Mouse (Mus musculus) kidney, postnatal 0 days (tissue): ENCODE measurements around the gene Znrf1. TPM values are rescaled to one million over a fixed set of nuclear protein-coding genes. Genes with fewer than 3 reads are reported as not detected.

Experiments
- ATAC-seq: fragments of 200-750 bp; cut with Nextera tagmentation; replicated peaks from 2 replicates; pipeline ENCODE4 v1.8.0; 2017; ENCODE audit warnings: low read depth, moderate number of reproducible peaks, moderate TSS enrichment, moderate library complexity; ENCODE audit not compliant: low FRiP score
- DNase-seq: peaks from one replicate; pipeline ENCODE4 v3.0.0-alpha.2; 2016; ENCODE audit warnings: low spot score
- H3K27ac ChIP-seq: fragments of 300-500 bp; sonication (generic); 2 replicates; pipeline ENCODE4 v1.5.1; 2014; ENCODE audit warnings: mild to moderate bottlenecking
- H3K27me3 ChIP-seq: fragments of 300-500 bp; sonication (generic); 2 replicates; pipeline ENCODE4 v1.6.1; 2014; ENCODE audit warnings: low read length, mixed read lengths; ENCODE audit not compliant: insufficient read depth
- H3K36me3 ChIP-seq: fragments of 300-500 bp; sonication (generic); 2 replicates; pipeline ENCODE4 v1.6.1; 2014; ENCODE audit warnings: low read length, mixed read lengths; ENCODE audit not compliant: insufficient read depth
- H3K4me1 ChIP-seq: fragments of 300-500 bp; sonication (generic); replicated peaks from 2 replicates; pipeline ENCODE4 v1.6.1; 2014; ENCODE audit warnings: antibody characterized with exemption, low read length, mixed read lengths; ENCODE audit not compliant: insufficient read depth
- H3K4me2 ChIP-seq: fragments of 300-500 bp; sonication (generic); 2 replicates; pipeline ENCODE4 v1.6.1; 2014; ENCODE audit warnings: mild to moderate bottlenecking, low read length, moderate library complexity, mixed read lengths
- H3K4me3 ChIP-seq: fragments of 300-500 bp; sonication (generic); replicated peaks from 2 replicates; pipeline ENCODE4 v1.5.1; 2014; ENCODE audit warnings: low read depth, low read length
- H3K9ac ChIP-seq: fragments of 300-500 bp; sonication (generic); 2 replicates; pipeline ENCODE4 v1.6.1; 2014; ENCODE audit warnings: low read depth, low read length
- H3K9me3 ChIP-seq: fragments of 300-500 bp; sonication (generic); replicated peaks from 2 replicates; pipeline ENCODE4 v1.6.1; 2016; ENCODE audit warnings: low read length, inconsistent platforms, mixed read lengths
- CTCF ChIP-seq: IDR thresholded peaks from 2 replicates; pipeline ENCODE4 v1.5.1; 2016; ENCODE audit warnings: antibody characterized with exemption, low read depth, mild to moderate bottlenecking, moderate library complexity
- WGBS: fragments of 180-500 bp; shearing (Covaris S2); extraction: QIAGEN DNeasy Blood & Tissue Kit; methylation state at CpG from one replicate; pipeline ENCODE4 v1.1.7; 2014; 5-methylcytosine and 5-hydroxymethylcytosine counted together
- polyA plus RNA-seq: library from polyadenylated mRNA; unstranded; fragments of >200 nt; fragmentation: Nextera tagmentation; extraction: Ambion mirVana; gene quantifications from 2 replicates; pipeline ENCODE4 v1.2.1, GENCODE M21; 2015

Znrf1 gene
- polyA plus RNA-seq, 1 experiment from 2014 or later: 22.5 TPM

DNA sequence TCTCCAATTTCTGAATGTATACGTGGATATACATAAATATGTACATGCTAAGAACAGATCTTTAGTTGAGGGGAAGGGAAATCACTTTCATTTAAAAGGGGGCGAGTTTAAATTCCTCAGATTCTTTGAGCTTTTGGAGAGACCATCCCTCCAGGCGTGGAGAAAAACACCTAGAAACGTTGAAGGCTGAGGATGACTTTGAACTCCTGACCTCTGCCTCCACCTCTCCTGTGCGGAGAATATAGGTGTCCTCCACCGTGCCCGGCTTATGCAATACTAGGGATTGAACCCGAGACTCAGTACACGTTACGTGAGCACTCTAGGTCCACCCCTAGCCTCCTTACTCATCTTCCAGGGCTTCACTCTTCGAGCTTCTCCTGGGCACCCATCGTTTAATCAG, 4.7 kb upstream of the Znrf1 start:
- H3K4me2 ChIP-seq: no peak overlapping the region
- ATAC-seq: no peak
- no peak for DNase-seq
- 78% methylated on average over 12 of the region's 12 CpGs for WGBS
- no peaks in the 10 kb centered on the region for H3K9me3 ChIP-seq
- no peaks in the 10 kb centered on the region for H3K36me3 ChIP-seq
- H3K4me1 ChIP-seq: no peaks in the 10 kb centered on the region
- H3K9ac ChIP-seq: no peak overlapping the region
- no peak overlapping the region for H3K4me3 ChIP-seq
- no peaks in the 10 kb centered on the region for H3K27me3 ChIP-seq
- no peak for TF ChIP-seq CTCF
- H3K27ac ChIP-seq: no peak overlapping the region

DNA sequence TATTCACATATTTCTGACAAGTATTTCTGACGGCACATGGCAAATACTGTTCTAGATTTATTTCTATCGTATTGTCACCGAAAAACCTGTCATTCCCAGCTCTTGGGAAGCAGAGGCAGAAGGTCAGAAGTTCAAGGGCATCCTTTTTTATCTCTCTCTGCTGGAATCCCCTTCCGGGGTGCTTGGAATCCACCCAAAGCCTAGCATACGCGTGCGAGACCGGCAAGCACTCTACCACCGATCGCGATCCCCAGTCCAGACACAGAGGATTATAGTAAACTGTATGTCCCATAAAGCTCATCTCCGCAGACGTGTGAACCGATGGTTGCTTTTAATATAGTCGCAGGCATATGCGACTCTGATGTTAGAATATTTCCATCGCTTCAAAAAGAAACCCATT, 4.3 kb upstream of the Znrf1 start:
- no peak overlapping the region for H3K9ac ChIP-seq
- no peak for TF ChIP-seq CTCF
- H3K27me3 ChIP-seq: no peaks in the 10 kb centered on the region
- H3K36me3 ChIP-seq: no peaks in the 10 kb centered on the region
- H3K4me3 ChIP-seq: no peak overlapping the region
- WGBS: 85% methylated on average over 17 of the region's 17 CpGs
- ATAC-seq (no peak), DNase-seq (no peak)
- H3K27ac ChIP-seq: no peak overlapping the region
- no peak overlapping the region for H3K4me2 ChIP-seq
- H3K9me3 ChIP-seq: no peaks in the 10 kb centered on the region
- H3K4me1 ChIP-seq: no peaks in the 10 kb centered on the region

DNA sequence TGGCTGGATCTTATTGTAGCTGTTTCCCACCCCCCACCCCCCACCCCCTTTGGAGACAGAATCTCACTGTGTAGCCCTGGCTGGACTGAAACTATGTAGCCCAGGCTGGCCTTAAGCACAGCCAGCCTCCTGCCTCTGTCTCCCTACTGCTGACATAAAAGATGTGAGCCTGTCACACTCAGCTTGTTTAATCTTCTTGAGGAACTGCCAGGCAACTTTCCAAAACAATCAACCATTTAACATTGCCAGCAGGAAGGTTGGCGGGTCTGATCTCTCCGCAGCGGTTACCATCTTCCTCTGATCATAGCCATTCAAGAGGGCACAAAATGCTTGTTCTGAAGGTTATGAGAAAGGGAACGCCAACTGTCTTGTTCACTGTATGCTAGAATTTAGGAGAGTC, 2.4 kb upstream of the Znrf1 start:
- H3K4me1 ChIP-seq: peaks cover 4% of the 10 kb centered on the region
- ATAC-seq: no peak
- no peaks in the 10 kb centered on the region for H3K9me3 ChIP-seq
- DNase-seq: no peak
- H3K4me2 ChIP-seq: no peak overlapping the region
- H3K27ac ChIP-seq: no peak overlapping the region
- TF ChIP-seq CTCF: no peak
- H3K9ac ChIP-seq: no peak overlapping the region
- H3K27me3 ChIP-seq: no peaks in the 10 kb centered on the region
- H3K36me3 ChIP-seq: no peaks in the 10 kb centered on the region
- 73% methylated on average over 4 of the region's 4 CpGs for WGBS
- no peak overlapping the region for H3K4me3 ChIP-seq

DNA sequence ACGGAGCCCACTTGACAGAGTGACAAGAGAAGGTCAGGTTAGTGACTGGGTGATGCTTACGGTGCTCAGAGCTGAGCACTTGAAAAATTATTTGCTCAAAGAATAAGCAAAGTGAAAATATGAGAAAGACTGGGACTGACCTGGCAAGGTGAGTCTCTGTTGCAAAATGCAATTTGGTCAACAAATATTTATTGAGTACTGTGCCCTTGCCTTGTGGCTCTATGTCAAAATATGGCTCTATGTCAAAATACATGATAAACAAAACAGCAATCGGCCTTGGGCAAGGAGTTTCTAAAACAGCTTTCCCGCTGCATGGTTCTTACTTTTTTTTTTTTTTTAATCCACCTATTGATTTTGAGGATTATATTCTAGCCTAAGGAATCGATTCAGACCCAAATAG, 406 bp upstream of the Znrf1 start:
- no peaks in the 10 kb centered on the region for H3K9me3 ChIP-seq
- peak overlapping the region; percentile 92 for H3K4me2 ChIP-seq
- peaks cover 6% of the 10 kb centered on the region for H3K4me1 ChIP-seq
- H3K4me3 ChIP-seq: peak overlapping the region; percentile 95; the same call in 1 of the 2 replicates
- DNase-seq (no peak), ATAC-seq (no peak)
- H3K27me3 ChIP-seq: no peaks in the 10 kb centered on the region
- H3K9ac ChIP-seq: no peak overlapping the region
- WGBS: 33% methylated on average over 5 of the region's 5 CpGs
- no peak for TF ChIP-seq CTCF
- H3K27ac ChIP-seq: no peak overlapping the region
- no peaks in the 10 kb centered on the region for H3K36me3 ChIP-seq

DNA sequence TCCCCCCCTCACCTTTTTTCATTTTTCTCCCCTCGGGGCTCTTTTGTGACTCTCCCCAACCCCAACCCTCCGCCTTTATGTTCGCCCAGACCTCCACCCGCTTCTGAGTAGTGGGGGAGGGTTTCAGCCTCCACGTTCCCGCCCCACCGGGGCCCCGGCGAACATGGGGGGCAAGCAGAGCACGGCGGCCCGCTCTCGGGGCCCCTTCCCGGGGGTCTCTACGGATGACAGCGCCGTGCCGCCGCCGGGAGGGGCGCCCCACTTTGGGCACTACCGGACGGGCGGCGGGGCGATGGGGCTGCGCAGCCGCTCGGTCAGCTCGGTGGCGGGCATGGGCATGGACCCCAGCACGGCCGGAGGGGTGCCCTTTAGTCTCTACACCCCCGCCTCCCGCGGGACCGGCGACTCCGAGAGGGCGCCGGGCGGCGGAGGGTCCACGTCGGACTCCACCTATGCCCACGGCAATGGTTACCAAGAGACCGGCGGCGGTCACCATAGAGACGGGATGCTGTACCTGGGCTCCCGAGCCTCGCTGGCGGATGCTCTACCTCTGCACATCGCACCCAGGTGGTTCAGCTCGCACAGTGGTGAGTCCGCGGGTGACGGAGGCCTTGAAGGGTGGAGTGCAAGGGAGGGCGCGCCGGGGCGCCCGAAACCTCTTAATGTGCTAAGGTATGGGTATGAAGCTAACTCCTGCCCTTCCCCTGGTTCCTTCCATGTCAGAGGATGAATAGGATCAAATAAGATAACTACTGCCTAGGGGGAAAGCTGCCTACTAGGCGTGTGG, 1.3 kb downstream of the Znrf1 start:
- no peaks in the 10 kb centered on the region for H3K27me3 ChIP-seq
- H3K9me3 ChIP-seq: no peaks in the 10 kb centered on the region
- no peaks in the 10 kb centered on the region for H3K36me3 ChIP-seq
- ATAC-seq (peak; percentile 35; the same call in 1 of the 2 replicates), DNase-seq (peak; percentile 19)
- H3K4me1 ChIP-seq: peaks cover 6% of the 10 kb centered on the region
- H3K9ac ChIP-seq: peak overlapping the region; percentile 94
- peak overlapping the region; percentile 95 for H3K4me3 ChIP-seq
- peak overlapping the region; percentile 92 for H3K4me2 ChIP-seq
- peak overlapping the region; percentile 94 for H3K27ac ChIP-seq
- under 1% methylated on average over 64 of the region's 64 CpGs for WGBS
- TF ChIP-seq CTCF: no peak

DNA sequence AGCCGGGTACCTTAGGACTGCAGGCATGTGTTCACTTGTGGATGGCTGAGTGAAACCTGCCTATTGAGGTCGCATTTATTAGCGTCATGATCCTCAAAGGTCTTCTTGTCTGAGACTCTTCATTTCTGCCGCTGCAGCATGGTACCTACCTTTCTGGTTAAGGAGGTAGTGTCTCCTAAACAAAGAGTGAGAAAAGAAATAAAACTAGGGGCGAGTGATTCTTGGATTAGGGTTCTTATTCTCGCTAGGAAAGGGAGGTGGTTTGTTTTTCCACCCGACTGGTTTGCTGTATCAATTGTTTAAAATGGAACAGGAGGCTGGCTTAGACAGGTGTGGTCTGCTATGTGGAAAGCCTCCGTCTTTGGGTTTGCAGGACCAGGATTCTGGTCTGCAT, 1.9 kb downstream of the Znrf1 start:
- WGBS: 2% methylated on average over 8 of the region's 8 CpGs
- Histone ChIP-seq H3K36me3 (no peaks in the 10 kb centered on the region), H3K9ac (peak overlapping the region; percentile 94; the same call in 1 of the 2 replicates), H3K27me3 (no peaks in the 10 kb centered on the region), H3K4me1 (peaks cover 6% of the 10 kb centered on the region), H3K27ac (no peak overlapping the region), H3K4me2 (peak overlapping the region; percentile 92), H3K9me3 (no peaks in the 10 kb centered on the region), H3K4me3 (peak overlapping the region; percentile 95)
- DNase-seq (no peak), ATAC-seq (no peak)
- TF ChIP-seq CTCF: no peak
